Mouse (Mus musculus) fat pad, adult 2 months (tissue): Measurements from ENCODE around the gene Lpar5.
"Not testable (repeated sequence)": the region's sequence is repeated elsewhere in the genome, so short reads cannot be mapped to it uniquely, and the experiment has no call there.

Experiments used
- DNase-seq: peaks from one replicate; pipeline ENCODE4 v3.0.0-alpha.2; 2011; ENCODE audit warnings: low read depth, low spot score; ENCODE audit errors: extremely low read depth

The Lpar5 gene

GRCm38 (mm10) chr6:125067571-125067995 lies at the start of gene Lpar5:
Gene Lpar5, plus strand, starts transcription at chr6:125067920.
- DNase-seq, result no peak

DNA sequence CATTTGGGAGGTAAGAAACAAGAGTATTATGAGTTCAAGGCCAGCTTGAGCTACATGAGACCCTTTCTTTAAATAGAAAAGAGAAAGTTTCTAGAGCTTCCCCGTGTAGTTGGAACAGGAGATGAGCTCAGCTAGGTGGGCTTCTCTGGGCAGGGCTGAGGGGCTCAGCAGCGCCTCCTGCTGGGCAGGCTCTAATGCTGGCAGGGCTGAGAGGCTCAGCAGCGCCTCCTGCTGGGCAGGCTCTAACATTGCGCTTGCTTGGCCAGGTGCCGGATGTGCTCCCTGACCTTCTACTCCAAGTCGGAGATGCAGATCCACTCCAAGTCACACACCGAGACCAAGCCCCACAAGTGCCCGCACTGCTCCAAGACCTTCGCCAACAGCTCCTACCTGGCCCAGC lies 37.2 kb upstream of the Lpar5 start:
- not testable (repeated sequence) for DNase-seq

GRCm38 (mm10) chr6:125031604-125032003 lies 36.1 kb upstream of the Lpar5 start:
- no peak for DNase-seq

GRCm38 (mm10) chr6:125038666-125039065 lies 29.1 kb upstream of the Lpar5 start:
- DNase-seq, result no peak

DNA sequence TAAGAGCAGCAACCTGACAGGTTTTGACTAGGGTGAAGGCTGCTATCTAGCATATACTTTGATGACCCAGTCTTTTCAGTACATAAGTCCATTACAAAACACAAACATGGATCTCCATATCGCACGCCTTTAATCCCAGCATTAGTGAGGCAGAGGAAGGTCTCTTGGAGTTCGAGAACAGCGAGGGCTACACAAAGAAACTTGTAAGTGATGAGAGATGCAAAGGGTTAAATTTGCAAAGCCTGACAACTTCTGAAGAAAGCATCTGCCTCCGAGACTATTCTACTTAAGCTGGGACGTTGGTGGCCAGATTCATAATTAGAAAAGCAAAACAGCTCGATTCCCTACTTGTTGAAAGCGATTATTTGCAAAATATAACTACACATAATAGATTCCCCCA lies 28.6 kb upstream of the Lpar5 start:
- no peak for DNase-seq

GRCm38 (mm10) chr6:125039533-125040153 lies 28.1 kb upstream of the Lpar5 start, which contains the start of gene Ing4:
Gene Ing4, plus strand, starts transcription at chr6:125039760.
- DNase-seq, result peak; percentile 99

- DNase-seq, result no peak
Observed at GRCm38 (mm10) chr6:125040221-125040620, 27.5 kb upstream of the Lpar5 start.

DNA sequence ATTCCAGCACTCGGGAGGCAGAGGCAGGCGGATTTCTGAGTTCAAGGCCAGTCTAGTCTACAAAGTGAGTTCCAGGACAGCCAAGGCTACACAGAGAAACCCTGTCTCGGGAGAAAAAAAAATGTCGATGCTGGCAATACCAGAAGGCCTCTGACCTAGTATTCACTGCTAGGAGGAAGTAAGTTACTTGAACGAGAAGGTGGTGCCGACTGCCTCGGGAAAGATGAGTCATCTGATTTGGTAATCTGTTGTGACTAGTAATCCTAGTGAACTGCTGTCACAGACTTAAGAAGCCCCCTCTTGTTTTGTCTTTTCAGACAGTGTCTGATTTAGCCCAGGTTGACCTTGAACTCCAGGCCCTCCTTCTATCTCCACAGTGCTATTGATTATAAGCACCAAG lies 26.7 kb upstream of the Lpar5 start:
- peak; percentile 89 for DNase-seq

GRCm38 (mm10) chr6:125042081-125042480 lies 25.6 kb upstream of the Lpar5 start:
- no peak for DNase-seq

- DNase-seq, result no peak
Observed at GRCm38 (mm10) chr6:125046691-125047090, 21.0 kb upstream of the Lpar5 start.

DNA sequence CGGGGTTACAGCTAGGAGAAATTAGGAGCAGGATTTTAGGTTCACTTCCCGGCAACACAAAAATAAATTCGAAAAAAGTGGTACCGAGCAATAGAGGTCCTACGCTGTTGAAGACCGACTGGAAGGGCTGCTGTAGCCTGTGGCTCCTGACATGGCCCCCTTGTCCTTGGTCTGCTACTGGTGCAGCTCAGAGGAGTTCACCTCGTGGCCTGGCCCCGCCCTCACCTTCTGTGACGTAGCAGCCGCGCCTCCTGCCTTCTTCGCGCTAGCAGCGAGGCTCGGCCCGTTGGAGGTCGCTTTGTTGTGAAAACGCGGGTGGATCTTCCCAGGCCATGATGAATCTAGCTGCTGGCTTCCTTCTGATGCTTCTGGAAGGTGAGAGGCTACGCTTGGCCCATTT lies 18.0 kb upstream of the Lpar5 start, which contains the start of gene Acrbp:
Gene Acrbp (plus strand): TSS at position 12 of the 400 bp plus-strand sequence.
- no peak for DNase-seq

DNA sequence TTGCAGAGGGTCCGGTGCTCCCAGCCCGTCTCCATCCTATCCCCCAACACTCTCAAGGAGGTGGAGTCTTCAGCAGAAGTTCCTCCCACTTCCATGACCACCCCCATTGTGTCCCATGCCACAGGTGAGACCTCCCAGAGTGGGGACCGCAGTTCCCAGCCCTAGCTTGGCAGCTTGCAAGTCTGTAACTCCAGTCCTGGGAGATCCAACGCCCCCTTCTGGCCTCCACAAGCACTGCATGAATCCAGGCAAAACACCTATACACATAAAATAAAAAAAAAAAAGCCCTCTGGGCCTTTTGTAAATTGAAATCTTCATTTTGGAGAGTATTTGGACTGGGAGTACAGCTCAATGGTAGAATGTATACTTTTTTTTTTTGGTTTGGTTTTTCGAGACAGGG lies 16.5 kb upstream of the Lpar5 start:
- DNase-seq, result no peak

GRCm38 (mm10) chr6:125061493-125061892 lies 6.2 kb upstream of the Lpar5 start:
- no peak for DNase-seq

DNA sequence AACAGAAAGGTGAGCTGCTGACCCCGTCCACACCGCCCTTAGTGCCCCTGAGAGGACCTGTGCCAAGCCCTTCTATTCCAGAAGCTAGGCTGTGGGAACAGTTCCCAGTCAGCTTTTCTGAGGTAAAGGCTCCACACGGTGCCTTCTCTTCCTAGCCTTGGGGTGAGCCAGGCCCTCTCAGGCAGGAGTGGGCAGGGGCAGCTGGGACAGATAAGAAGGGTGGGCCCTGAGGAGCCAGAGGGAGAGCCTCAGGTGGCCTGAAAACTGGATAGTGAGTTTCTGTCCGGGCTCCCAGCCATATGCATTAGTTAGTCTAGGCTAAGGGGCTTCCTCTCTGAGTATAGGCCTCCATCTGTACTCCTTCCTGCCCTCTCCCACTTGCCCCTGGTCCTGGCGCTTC lies 5.2 kb upstream of the Lpar5 start:
- no peak for DNase-seq

DNA sequence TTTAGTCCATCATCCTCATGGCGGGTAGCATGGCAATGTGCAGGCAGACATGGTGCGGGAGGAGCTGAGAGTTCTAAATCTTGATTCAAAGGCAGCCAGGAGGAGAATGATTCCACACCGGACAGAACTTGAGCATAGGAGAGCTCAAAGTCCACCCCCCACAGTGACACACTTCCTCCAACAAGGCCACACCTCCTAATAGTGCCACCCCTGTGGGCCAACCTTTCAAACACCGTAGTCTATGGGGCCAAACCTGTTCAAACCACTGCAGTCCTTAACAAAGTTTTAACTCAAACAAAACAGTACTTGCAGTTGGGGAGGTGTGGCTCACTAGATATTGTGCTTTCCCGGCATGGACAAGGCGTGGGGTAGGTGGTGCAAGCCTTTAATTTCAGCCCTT lies 3.8 kb upstream of the Lpar5 start:
- no peak for DNase-seq

- not testable (repeated sequence) for DNase-seq
Observed at GRCm38 (mm10) chr6:125065223-125065622, 2.5 kb upstream of the Lpar5 start.

GRCm38 (mm10) chr6:125071170-125071895 lies 3.6 kb downstream of the Lpar5 start:
- no peak for DNase-seq

GRCm38 (mm10) chr6:125071896-125072279 lies 4.2 kb downstream of the Lpar5 start:
- DNase-seq, result no peak

GRCm38 (mm10) chr6:125073825-125074224 lies 6.1 kb downstream of the Lpar5 start:
- no peak for DNase-seq

DNA sequence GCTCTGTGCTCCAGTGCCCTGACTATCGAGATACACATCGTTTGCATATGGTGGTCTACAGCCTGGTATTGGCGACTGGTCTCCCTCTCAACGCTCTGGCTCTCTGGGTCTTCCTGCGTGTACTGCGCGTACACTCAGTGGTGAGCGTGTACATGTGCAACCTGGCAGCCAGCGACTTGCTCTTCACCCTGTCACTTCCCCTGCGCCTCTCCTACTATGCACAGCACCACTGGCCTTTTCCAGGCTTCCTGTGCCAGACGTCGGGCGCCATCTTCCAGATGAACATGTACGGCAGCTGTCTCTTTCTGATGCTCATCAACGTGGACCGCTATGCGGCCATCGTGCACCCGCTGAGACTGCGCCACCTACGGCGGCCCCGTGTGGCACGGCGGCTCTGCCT lies 13.7 kb downstream of the Lpar5 start:
- DNase-seq, result no peak

DNA sequence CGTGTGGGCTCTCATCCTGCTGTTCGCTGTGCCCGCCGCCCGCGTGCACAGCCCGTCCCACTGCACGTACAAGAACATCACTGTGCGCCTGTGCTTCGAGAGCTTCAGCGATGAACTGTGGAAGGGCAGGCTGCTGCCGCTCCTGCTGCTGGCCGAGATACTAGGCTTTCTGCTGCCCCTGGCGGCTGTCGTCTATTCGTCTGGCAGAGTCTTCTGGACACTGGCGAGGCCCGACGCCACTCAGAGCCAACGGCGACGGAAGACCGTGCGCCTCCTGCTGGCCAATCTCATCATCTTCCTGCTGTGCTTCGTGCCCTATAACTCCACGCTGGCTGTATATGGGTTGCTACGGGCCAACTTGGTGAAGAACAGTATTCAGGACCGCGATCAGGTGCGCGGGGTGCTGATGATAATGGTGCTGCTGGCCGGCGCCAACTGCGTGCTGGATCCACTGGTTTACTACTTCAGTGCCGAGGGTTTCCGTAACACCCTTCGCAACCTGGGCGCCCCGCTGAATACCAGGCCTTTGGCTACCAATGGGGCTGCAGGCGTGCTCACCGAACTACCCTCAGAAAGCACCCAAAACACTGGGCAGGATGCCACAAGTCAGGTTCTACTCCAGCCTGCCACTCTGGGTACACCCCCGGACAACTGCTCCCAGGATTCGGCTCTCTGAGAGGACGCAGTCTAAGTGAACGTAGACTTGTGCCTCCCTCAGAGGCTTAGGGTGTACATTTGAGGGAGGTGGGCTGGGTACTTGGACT lies 14.3 kb downstream of the Lpar5 start:
- DNase-seq, result no peak
